Mouse (Mus musculus) left cerebral cortex, postnatal 36 days (tissue): ENCODE data around the gene Raf1. TPM values are rescaled to one million over a fixed set of nuclear protein-coding genes. Genes with fewer than 3 reads are reported as not detected.
"Not testable (repeated sequence)": the region's sequence is repeated elsewhere in the genome, so short reads cannot be mapped to it uniquely, and the experiment has no call there.

ENCODE experiments used
- DNase-seq, 2 experiments: peaks; one replicate each; pipeline ENCODE4 v3.0.0; 2021 to 2022; ENCODE audit warnings: low spot score in 2 of 2, mixed read lengths in 1 of 2
- intact Hi-C: fragments of 180-260 bp; cut with DNase I; formaldehyde crosslinking; loops from one replicate; pipeline ENCODE4 v1.15.1; 2025
- total RNA-seq, 2 experiments: library from RNA; stranded (reverse); gene quantifications; 2 replicates each; pipeline ENCODE4 v1.2.3; 2021

Gene Raf1
- total RNA-seq, 2 experiments from 2014 or later = 90.3 to 90.7 TPM

DNA sequence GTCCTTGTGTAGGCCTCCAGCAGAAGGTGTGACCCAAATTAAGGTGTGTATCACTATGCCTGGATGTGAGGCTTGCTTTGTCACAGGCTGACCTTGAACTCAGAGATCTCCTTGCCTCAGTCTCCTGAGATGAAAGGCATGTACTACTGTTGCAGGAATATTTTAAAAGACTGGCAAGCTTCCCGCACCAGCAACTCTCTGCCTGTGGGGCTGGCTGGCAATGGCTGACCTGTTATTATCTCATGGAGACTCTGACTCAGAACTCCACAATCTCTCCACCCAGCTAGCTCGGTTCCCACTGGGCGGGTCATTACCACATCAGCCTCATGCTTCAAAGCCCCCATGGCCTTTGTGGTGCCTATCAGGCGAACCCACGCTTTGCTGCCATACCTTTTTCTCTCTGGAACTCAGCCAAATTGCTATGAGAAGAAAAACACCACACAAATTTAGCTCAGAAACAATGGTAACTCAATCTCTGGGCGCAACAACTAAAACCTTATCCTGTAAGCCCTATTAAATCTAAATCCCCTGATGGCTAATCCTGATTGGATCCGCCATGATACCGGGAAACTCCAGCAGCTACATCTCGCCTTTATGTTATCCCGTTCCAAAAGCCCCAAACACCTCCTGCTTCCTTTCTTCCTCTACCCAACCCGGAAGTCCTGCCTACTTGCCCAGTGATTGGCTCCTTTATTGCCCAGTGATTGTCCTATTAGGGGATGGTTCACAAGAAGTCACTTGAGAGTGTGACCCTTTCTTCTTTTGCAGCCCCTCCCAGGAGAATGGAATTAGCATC is 8.6 kb upstream of the Raf1 start:
- no peak for DNase-seq
- intact Hi-C loops = no loop called here

DNA sequence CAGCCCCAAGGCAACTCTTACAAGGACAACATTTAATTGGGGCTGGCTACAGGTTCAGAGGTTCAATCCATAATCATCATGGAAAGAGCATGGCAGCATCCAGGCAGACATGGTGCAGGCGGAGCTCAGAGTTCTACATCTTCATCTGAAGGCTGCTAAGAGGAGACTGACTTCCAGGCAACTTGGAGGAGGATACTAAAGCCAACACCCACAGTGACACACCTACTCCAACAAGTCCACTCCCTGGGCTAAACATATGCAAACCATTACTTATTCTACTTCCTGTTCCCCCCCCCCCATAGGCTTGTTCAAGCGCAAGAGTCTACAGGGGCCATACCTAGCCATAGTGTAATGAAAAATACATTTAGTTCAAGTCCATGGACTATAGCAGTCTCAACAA is 7.8 kb upstream of the Raf1 start:
- no peak for DNase-seq

DNA sequence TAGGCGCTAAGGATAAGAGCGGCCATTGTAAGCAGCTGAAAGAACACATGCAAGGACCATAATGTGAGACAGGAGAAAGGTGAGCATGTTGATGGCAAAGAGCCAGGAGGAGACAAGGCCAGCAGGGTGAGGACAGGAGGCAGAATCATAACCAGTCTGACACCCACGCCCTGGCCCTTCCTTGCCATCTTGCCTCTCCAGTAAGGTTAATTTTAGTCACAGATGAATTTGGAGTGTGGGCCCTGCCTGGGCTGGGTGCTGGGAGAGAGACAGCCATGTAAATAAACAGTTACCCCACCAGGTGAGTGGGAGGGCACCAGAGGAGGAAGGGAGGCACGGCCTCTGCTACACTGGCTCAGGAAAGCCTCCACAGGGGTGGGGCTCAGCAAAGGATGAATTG is 4.6 kb upstream of the Raf1 start:
- intact Hi-C loops = no loop called here
- no peak for DNase-seq

More for the DNA sequence above, 7.8 kb upstream of the Raf1 start:
- intact Hi-C loops = no loop called here

DNA sequence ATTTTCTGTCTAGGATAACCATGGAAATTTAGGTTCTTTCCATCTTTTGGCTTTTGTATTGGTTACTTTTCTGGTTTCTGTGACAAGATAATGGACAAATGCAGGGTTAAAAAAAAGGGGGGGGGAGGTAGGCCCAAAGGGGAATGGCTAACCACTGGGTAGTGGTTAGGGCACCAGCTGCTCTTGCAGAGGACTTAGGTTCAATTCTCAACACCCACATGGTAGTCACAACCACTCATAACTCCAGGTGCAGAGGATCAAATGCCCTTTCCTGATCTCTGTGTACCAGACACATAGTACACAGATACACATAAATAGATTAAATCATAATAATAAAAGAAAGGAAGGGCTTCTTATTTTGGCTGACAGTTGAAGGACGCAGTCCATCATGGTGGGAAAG is 1.6 kb upstream of the Raf1 start:
- no peak for DNase-seq
- intact Hi-C loops = loop anchor here (5.0 kb wide), 2 partner anchors 76 to 129 kb away; partner anchors contain the start of genes Mkrn2 and Rpl32

DNA sequence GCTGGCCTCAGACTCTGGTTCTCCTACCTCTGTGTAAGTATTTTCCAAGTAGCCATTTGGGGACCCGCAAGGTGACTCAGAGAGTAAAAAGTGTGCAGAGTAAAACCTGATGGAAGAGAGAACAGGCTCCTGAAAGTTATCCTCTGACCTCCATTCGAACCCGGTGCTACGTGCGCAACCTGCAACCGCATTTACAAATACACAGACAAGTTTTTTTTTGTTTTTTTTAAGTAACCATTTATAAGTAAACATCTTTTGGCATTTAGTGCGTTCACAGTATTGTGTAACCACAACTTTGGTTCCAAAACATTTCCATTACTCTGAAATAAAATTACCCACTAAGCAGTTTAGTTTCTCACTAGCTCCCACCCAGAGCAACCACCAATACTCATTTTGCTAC is 1.0 kb upstream of the Raf1 start:
- DNase-seq = no peak
- intact Hi-C loops = loop anchor here (5.0 kb wide), 2 partner anchors 75 to 130 kb away; partner anchors contain the start of genes Mkrn2 and Rpl32

DNA sequence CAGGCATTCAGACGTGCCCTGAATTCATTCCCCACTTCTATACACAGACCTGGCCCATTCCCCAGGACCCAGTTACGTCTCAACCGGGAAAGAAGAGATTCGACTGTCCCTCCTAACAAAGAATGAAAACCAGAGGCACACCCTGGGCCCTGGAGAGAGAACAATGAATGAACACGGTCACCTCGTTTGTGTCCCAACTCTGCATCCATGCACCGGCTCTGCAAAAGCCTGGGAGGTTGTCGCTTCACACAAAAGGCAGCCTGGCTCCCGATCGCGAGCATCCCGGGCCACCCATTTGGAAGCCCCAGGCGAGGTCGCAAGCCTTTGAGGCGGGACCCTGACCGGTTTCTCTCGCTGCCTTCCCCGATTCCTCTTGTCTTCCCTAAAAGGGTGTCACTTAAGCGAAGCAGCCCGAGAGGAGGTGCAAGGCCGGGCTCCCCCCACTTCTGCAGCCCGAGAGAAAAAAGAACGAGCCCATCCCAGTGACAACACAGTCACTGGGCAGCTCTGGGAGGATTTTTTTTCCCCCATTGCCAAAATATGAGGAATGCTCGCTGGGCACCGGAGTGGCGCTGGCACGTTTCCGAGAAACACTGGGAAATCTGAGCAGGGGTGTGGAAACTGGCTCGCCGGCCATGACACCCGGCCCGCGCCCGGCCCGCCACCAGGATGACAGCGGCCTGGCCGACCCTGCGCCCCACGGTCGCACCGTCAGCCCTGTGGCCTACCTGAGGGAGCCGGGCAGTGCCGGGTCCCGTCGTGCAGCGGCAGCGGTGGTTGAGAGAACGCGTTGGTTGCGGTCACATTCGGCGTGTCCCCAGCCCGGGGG is 713 bp downstream of the Raf1 start:
- intact Hi-C loops = loop anchor here (5.0 kb wide), 2 partner anchors 73 to 132 kb away; partner anchors contain the start of genes Mkrn2 and Rpl32
- DNase-seq = peak; percentile 73 to 75

DNA sequence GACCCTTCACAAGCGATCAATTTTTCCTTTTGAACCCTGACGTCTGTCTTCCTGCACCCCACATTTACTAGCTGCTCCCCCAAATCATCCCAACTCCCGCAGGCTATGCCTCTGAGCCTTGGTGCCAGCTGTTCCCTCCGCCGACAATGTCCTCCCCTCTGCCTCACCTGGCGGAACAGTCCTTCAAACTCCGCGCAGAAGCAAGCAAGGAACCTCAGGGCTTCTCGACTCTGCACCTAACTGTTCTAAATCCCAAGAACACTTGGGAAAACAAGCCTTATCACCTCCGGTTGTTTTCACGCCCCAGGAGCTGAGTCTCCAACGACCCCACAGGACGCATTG is 1.3 kb downstream of the Raf1 start:
- peak in 1 of 2 experiments; percentile 27 for DNase-seq
- intact Hi-C loops = loop anchor here (5.0 kb wide), 2 partner anchors 73 to 132 kb away; partner anchors contain the start of genes Mkrn2 and Rpl32

DNA sequence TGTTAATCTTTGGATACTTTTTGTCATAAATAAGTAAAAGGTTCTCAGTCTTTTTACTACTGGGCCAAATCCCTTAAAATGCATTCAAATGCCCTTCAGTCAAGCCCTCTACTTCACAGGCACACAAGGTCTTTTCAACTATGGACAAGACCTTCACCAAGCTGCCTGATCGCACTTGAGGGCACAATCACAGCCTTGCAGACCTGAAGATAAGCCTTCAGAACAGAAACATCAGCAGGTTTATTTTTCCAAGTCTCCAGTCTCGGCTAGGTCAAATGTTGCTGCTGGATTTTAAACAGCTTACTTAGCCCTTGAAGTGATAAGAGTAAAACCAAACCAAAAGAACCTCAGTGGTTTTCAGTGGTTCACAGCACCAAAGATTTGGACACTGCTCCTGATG is 2.1 kb downstream of the Raf1 start:
- intact Hi-C loops = no loop called here
- no peak for DNase-seq

DNA sequence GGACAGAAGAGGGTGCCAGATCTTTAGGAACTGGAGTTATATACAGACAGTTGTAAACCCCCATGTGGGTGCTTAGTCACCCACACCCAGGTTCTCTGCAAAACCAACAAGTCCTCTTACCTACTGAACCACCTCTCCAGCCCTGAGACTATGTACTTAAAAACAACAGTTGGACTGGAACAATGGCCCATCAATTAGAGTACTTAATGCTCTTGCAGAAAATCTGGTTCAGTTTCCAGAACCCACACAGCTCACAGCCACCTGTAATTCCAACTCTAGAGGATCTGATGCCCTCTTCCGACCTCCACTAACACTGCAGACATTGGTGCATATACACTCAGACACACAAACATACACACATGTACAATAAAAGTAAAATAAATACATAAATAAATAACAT is 3.7 kb downstream of the Raf1 start:
- no peak for DNase-seq
- intact Hi-C loops = no loop called here

DNA sequence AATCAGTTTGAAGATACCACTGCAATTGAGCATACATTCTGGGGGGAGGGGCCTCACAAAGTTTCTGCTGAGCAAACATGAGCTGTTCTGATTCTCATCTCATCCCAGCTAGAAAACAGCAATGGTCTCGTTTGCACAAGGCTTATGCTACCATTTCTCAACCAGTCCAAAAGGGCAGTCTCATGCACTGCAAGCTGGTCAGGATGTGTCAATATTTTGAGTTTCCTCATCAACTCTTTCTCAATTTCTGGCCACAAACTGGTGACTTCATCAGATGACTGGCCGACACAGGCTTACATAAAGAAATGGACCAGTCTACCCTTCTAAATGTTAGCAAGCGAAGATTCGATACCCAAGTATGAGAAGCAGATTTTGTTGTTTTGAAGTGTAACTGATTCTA is 9.8 kb downstream of the Raf1 start:
- intact Hi-C loops = no loop called here
- no peak for DNase-seq

DNA sequence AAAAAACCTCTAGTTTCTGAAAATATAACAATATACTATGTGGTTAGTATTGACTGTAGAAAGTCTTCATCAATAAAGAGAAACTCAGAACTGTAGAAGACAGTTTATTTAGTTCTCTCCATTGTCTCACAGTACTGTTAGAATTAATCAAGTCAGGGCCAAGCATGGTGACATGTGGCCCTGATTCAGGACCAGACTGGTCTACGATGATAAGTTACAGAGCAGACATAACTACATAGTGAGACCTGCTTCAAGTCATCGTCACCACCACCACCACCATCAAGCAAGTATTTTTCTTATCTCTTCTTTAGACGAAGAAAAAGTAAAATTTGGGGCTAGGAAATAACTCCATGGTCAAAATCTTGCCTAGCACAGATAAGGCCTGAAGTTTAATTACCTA is 12.2 kb downstream of the Raf1 start:
- no peak for DNase-seq
- intact Hi-C loops = no loop called here

DNA sequence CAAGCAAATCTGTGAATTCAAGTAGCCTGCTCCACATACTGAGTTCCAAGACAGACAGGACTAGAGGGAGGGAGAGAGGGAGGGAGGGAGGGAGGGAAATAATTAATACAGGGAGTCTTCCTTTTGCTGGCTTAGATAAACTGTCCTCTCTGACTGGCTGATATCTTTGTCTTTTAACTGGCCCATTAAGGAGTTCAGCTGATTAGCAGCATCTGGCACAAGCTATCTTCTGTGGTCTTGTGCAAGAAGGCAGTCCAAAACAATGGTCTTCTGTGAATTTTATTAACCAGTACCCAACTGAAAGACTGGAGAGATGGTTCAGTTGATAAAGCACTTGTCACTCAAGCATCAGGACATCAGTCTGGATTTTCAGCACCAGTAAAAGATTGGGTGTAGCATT is 17.6 kb downstream of the Raf1 start:
- DNase-seq = no peak
- intact Hi-C loops = no loop called here

DNA sequence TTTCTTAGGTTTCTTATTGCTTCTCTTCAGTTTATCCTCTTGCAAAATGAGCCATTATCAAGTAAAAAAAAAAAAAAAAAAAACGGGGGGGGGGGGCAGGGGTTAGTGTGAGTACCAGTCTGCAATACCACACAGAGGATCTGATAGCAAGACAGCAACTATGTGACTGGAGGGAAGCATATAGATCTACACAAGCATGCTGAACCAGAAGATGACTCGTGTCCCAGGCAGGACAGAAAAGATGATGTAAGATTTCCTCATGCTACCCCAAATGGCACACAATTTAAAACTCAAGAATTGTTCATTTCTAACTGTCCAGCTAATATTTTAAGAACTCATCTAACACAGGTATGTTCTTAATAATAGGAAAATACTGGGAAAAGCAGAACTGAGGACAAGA is 22.5 kb downstream of the Raf1 start:
- intact Hi-C loops = no loop called here
- DNase-seq = no peak

DNA sequence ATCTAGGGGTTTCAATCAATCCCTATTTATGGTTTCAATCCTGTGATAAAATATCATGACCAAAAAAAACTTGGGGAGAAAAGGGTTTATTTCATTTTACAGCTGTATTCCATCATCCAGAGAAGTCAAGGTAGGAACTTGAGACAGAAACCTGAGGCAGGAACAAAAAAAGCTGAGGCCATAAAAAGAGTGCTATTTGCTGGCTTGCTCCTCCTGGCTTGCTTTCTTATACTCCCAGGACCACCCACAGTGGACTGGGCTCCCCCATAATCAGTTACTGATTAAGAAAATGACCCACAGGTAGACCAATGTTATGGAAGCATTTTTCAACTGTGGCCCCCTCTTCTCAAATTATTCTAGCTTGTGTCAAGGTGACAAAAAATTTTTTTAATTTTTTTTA is 24.7 kb downstream of the Raf1 start:
- DNase-seq = no peak
- intact Hi-C loops = no loop called here

DNA sequence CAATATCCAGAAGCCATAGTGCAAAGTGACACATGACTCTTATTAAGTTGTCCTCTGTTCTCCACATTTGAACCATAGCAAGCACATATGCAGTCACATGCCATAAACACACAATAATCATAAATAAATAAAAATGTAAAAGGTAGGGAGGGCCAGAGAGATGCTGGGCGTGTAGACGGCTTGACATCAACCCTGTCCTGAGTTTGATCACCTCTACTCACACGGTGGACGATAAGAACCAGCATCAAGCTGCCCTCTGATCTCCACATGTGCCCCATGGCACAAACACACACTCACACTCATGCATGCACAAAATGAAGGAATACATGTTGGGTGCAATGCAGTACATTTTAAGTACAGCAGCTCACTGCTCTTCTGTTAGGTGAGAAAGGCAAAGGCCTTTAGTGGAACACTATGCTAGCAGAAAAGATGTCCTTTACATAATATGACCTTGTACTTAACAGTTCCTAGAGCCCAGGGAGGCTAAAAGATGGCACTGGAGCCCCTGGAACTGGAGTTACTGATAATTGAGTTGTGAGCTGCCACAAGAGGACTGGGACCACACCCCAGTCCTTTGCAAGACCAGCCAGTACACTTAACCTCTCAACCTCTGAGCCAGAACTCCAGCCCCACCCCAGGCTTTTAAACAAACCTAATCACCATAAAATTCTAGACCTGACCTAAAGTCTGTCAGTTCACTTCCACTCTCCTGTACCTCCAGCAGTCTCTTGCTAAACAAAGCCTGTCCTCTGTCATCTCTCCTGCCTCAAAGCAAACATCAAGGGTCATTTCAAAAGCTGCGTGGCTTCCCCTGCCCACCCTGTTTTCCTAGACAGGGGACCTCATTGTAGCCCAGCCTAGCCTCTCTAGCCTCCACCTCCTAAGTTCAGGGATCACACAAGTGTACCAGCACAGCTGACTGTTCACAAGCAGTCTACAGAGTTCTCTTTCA is 25.7 kb downstream of the Raf1 start:
- no peak for DNase-seq
- intact Hi-C loops = no loop called here

DNA sequence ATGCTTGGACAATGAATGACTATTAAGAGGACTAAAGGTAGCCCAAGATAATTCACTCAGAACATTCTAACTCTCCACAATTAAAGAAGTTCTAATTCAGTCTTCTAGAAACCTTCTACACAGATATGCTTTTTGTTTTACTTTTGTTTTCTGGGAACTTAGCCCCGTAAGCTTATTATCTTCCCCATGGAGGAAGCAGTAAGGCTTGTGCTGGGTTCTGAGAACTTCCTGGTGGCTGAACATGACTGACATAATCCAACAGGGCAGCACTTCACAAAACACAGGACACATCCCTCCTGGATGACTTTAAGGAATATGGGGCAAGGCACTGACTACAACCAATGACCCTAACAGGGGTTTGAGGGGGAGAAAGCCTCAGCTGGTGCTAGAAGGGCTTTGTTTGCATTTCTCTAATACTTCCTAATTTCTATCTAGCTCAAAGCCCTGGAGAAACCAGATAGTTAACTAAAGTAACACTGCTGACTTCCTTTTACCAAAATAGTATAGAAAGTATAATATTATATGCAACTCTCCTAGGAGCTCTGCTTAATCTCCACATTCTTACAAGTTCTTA is 26.6 kb downstream of the Raf1 start:
- no peak for DNase-seq
- intact Hi-C loops = no loop called here

DNA sequence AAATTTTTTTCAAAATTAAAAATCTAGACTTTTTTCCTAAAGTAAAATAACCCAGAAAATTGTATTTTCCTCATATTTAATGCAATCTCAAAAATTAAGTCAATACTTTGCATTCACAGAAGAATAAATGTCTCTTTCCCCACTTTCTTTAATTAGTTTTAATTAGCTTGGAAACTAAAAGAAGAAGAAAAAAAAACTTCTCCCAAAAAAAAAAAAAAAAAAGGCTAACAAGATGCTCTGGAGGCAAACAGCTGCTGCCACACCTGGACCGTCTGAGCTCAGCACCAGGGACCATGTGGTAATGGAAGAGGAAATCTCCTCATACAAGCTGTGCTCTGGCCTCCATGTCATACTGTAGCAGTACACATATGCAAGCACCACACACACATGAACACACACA is 33.1 kb downstream of the Raf1 start:
- no peak for DNase-seq
- intact Hi-C loops = no loop called here

DNA sequence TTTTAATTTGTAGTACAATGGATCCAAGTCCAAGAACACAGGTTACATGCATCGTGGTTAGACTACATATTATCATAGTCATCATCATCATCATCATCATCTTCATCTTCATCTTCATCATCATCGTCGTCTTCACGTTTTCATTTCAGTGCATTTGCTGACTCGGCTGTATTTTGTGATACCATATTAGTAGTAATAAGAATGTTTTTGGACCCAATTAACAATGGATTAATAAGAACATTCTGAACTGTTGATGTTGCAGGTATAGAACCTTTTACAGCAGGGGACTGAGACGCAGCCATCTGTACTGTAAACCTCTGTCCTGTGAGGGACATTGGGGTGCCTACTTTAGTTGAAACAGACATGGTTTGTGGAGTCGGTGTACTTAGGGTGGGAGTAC is 38.2 kb downstream of the Raf1 start:
- DNase-seq, intact Hi-C loops: not testable (repeated sequence)

DNA sequence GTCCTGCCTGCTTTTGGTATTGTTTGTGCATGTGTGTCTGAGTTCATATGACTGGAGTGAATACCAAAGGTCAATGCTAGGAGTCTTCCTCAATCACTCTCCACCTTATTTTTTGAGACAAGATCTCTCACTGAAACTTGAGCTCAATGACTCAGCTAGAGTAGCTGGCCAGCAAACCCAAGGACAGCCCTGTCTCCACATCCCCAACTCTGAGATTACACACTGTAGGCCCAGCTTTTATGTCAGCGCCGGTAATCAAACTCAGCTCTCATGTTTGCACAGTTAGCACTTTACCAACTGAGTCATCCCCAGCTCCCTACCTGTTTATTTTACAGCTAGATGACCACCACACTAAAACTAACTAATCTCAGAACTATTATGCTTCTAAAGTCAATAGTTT is 42.4 kb downstream of the Raf1 start:
- intact Hi-C loops = no loop called here
- DNase-seq = no peak
